Mouse (Mus musculus) brain, embryonic 18.5 days (tissue): ENCODE data around the gene Catsperz.

Experiments
- DNase-seq: peaks from one replicate; pipeline ENCODE4 v3.0.0-alpha.2; 2012; ENCODE audit warnings: low read depth, low spot score

Gene Catsperz

GRCm38 (mm10) chr19:6943709-6944108 lies 18.5 kb upstream of the Catsperz start:
- no peak for DNase-seq

- DNase-seq: no peak
Observed at GRCm38 (mm10) chr19:6942764-6943163, 17.6 kb upstream of the Catsperz start.

GRCm38 (mm10) chr19:6942249-6942691 lies 17.1 kb upstream of the Catsperz start, which contains the start of gene Gpr137:
Gpr137 (minus strand) TSS chr19:6942480.
- peak; percentile 78 for DNase-seq

- peak; percentile 89 for DNase-seq
Observed at GRCm38 (mm10) chr19:6941372-6942248, 16.4 kb upstream of the Catsperz start, which contains the start of gene Bad. Bad (plus strand) TSS chr19:6941861.

- DNase-seq: no peak
Observed at GRCm38 (mm10) chr19:6940396-6941351, 15.5 kb upstream of the Catsperz start.

- DNase-seq: no peak
Observed at GRCm38 (mm10) chr19:6939106-6940002, 14.2 kb upstream of the Catsperz start.

- no peak for DNase-seq
Observed at GRCm38 (mm10) chr19:6937541-6938465, 12.6 kb upstream of the Catsperz start.

GRCm38 (mm10) chr19:6936299-6936698 lies 11.1 kb upstream of the Catsperz start:
- no peak for DNase-seq

GRCm38 (mm10) chr19:6934195-6934977 lies 9.2 kb upstream of the Catsperz start, which contains the start of gene Kcnk4:
Kcnk4 (minus strand) TSS chr19:6934515.
- DNase-seq: no peak

GRCm38 (mm10) chr19:6933436-6934194 lies 8.4 kb upstream of the Catsperz start:
- DNase-seq: no peak

- no peak for DNase-seq
Observed at GRCm38 (mm10) chr19:6933102-6933435, 7.9 kb upstream of the Catsperz start.

GRCm38 (mm10) chr19:6932018-6932417 lies 6.8 kb upstream of the Catsperz start:
- no peak for DNase-seq

- DNase-seq: no peak
Observed at GRCm38 (mm10) chr19:6931002-6931401, 5.8 kb upstream of the Catsperz start.

GRCm38 (mm10) chr19:6928080-6928479 lies 2.9 kb upstream of the Catsperz start:
- DNase-seq: no peak

GRCm38 (mm10) chr19:6926559-6927255 lies 1.5 kb upstream of the Catsperz start:
- DNase-seq: no peak

GRCm38 (mm10) chr19:6925611-6926329 lies 590 bp upstream of the Catsperz start:
- DNase-seq: no peak
